Mouse (Mus musculus): ENCODE results near the gene Fnbp1.

Fnbp1 gene

GRCm38 (mm10) chr2:30981790-30982513 lies 159.9 kb downstream of the Fnbp1 start, which contains the start of the genes BC005624 and Usp20:
TSS of gene BC005624 (minus strand) at chr2:30982201.
TSS of gene Usp20 (plus strand) at chr2:30982279.
- peak; percentile 100 for DNase-seq (ENCODE audit: low read depth, low spot score)
